ENCODE assay signal across 18 mouse cellular contexts in the genomic region with DNA sequence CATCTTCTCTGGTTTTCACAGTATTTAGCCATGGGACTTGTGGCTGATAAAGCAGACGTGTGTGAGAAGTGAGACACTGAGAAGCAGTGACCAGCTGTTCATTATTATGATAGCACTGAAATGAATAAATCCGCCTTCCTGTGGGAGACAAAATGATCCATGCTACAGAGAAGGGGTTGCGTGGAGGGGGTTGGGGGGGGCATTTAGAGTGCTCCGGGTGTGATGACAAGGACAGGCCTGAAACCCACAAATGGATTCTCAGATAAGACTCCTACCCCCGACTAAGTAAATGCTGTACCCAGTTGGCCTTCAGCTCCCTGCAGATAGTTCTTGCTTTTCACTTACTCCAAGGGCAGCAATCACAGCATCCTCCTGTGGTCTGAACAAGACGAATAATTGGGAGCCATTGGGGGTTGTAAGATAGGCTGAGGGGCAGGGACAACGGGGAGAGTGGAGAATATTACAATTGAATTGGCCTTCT.
A peak's percentile ranks its signal among the peaks of the same experiment; 100 is the strongest.
DNase-seq lines count a peak whose midpoint lies in the region; ATAC-seq and TF ChIP-seq lines count a peak whose summit lies in the region.
"Had no signal": no experiment of that assay in that cellular context is flagged by ENCODE, and none has a peak within 500 bp of the region (broad histone marks: within the 10 kb centered on the region; RNA-seq: fewer than 3 reads in every experiment).

No protein-coding gene starts in this region.

- no peak overlapping the region for H3K4me3 ChIP-seq in neural tube, embryonic 11.5 days (ENCODE audit: low read depth, low read length)
- no peak overlapping the region for H3K4me3 ChIP-seq in forebrain, postnatal 0 days (ENCODE audit: low read depth, low read length)
- no peak overlapping the region for H3K4me3 ChIP-seq in midbrain, embryonic 15.5 days
- H3K4me3 ChIP-seq: erythroblast, embryonic 14.5 days; intestine, embryonic 15.5 days; limb, embryonic 10.5 days had no signal

- peak; percentile 10 for DNase-seq in neural tube, embryonic 11.5 days (ENCODE audit: low spot score)
- DNase-seq in neural tube, embryonic 10.5 days (ENCODE audit: extremely low spot score, low spot score): no peak
- DNase-seq in forebrain, postnatal 0 days: no peak
- no peak for DNase-seq in adipocyte (ENCODE audit: low spot score)
- DNase-seq in embryo, embryonic 11 days: no peak
- no peak for DNase-seq in thymus, adult 18-20 months
- DNase-seq: cerebellum, adult 11 months; cerebellum, postnatal 14 days; gastrocnemius, postnatal 36 days; lung, adult 2 months; lung, postnatal 36 days; spleen, adult 18-20 months had no signal

- TF ChIP-seq CTCF in forebrain, postnatal 0 days (IDR thresholded peaks at IDR 0.05; ENCODE audit: low read depth): no peak

- WGBS in neural tube, embryonic 11.5 days: 52% methylated on average over 7 of the region's 7 CpGs
- 45% methylated on average over 7 of the region's 7 CpGs for WGBS in forebrain, postnatal 0 days
- WGBS in midbrain, embryonic 15.5 days: 25% methylated on average over 7 of the region's 7 CpGs

- no peak overlapping the region for H3K27ac ChIP-seq in neural tube, embryonic 11.5 days (ENCODE audit: low read depth, low read length)
- no peak overlapping the region for H3K27ac ChIP-seq in forebrain, postnatal 0 days (ENCODE audit: low read depth, low read length)
- H3K27ac ChIP-seq in midbrain, embryonic 15.5 days: 0 out of 2 replicates have a peak overlapping the region, but pooled peaks have one; percentile 45
- H3K27ac ChIP-seq: intestine, embryonic 15.5 days; limb, embryonic 10.5 days had no signal

- no peaks in the 10 kb centered on the region for H3K36me3 ChIP-seq in neural tube, embryonic 11.5 days (ENCODE audit: control insufficient read depth, insufficient read depth, low read length)
- no peaks in the 10 kb centered on the region for H3K36me3 ChIP-seq in forebrain, postnatal 0 days (ENCODE audit: insufficient read depth)
- H3K36me3 ChIP-seq in midbrain, embryonic 15.5 days (replicated peaks): no peaks in the 10 kb centered on the region
- H3K36me3 ChIP-seq: intestine, embryonic 15.5 days; limb, embryonic 10.5 days had no signal

- H3K27me3 ChIP-seq in neural tube, embryonic 11.5 days (ENCODE audit: control insufficient read depth, insufficient read depth, low read length): no peaks in the 10 kb centered on the region
- H3K27me3 ChIP-seq in forebrain, postnatal 0 days (ENCODE audit: insufficient read depth, low read length): no peaks in the 10 kb centered on the region
- no peaks in the 10 kb centered on the region for H3K27me3 ChIP-seq in midbrain, embryonic 15.5 days (replicated peaks)
- H3K27me3 ChIP-seq: intestine, embryonic 15.5 days had no signal

- no peaks in the 10 kb centered on the region for H3K4me1 ChIP-seq in neural tube, embryonic 11.5 days (ENCODE audit: control insufficient read depth, insufficient read depth, low read length)
- H3K4me1 ChIP-seq in forebrain, postnatal 0 days (ENCODE audit: insufficient read depth): no peaks in the 10 kb centered on the region
- H3K4me1 ChIP-seq in midbrain, embryonic 15.5 days: peaks cover 6% of the 10 kb centered on the region; the same call in 1 of the 2 replicates
- H3K4me1 ChIP-seq: intestine, embryonic 15.5 days; limb, embryonic 10.5 days had no signal

- no peak overlapping the region for H3K4me2 ChIP-seq in neural tube, embryonic 11.5 days (ENCODE audit: low read depth)
- no peak overlapping the region for H3K4me2 ChIP-seq in forebrain, postnatal 0 days (ENCODE audit: low read depth)
- H3K4me2 ChIP-seq in midbrain, embryonic 15.5 days: no peak overlapping the region
- H3K4me2 ChIP-seq: heart, embryonic 11.5 days; intestine, embryonic 15.5 days; liver, embryonic 11.5 days had no signal

- no peak for ATAC-seq in neural tube, embryonic 11.5 days (ENCODE audit: insufficient read depth, low FRiP score, low TSS enrichment)
- ATAC-seq in forebrain, postnatal 0 days: peak; percentile 12; the same call in 1 of the 2 replicates
- peak; percentile 82 for ATAC-seq in midbrain, embryonic 15.5 days (replicated peaks)
- ATAC-seq: intestine, embryonic 15.5 days had no signal

- H3K9me3 ChIP-seq in neural tube, embryonic 11.5 days (ENCODE audit: control insufficient read depth, low read length): no peaks in the 10 kb centered on the region
- no peaks in the 10 kb centered on the region for H3K9me3 ChIP-seq in forebrain, postnatal 0 days (ENCODE audit: low read length)
- no peaks in the 10 kb centered on the region for H3K9me3 ChIP-seq in midbrain, embryonic 15.5 days
- H3K9me3 ChIP-seq: intestine, embryonic 15.5 days; limb, embryonic 10.5 days had no signal

- no peak overlapping the region for H3K9ac ChIP-seq in neural tube, embryonic 11.5 days (ENCODE audit: low read length)
- H3K9ac ChIP-seq in forebrain, postnatal 0 days: no peak overlapping the region
- no peak overlapping the region for H3K9ac ChIP-seq in midbrain, embryonic 15.5 days
- H3K9ac ChIP-seq: intestine, embryonic 15.5 days had no signal
